In genomic region chr12:4868924-4869323, GRCm38 (mm10) we compare ENCODE assay signal across 20 mouse cellular contexts.
"Had no signal": no experiment of that assay in that cellular context is flagged by ENCODE, and none has a peak within 500 bp of the region (broad histone marks: within the 10 kb centered on the region; RNA-seq: fewer than 3 reads in every experiment).

No protein-coding gene starts in this region.

- ATAC-seq: midbrain, embryonic 16.5 days had no signal

- H3K27me3 ChIP-seq: neural tube, embryonic 15.5 days had no signal

- H3K27ac ChIP-seq: liver, embryonic 14.5 days; midbrain, embryonic 10.5 days; midbrain, embryonic 12.5 days; neural tube, embryonic 13.5 days; neural tube, embryonic 15.5 days had no signal

- DNase-seq: lung, adult 18-20 months; lung, embryonic 14.5 days; lung, postnatal 10 days; lung, postnatal 4 days; midbrain, embryonic 14.5 days; retina, postnatal 1 day; right cerebral cortex, adult 18-20 months; right cerebral cortex, postnatal 25 days; right cerebral cortex, postnatal 4 days; spleen, adult 18-20 months; thymus, adult 18-20 months; thymus, postnatal 14 days; thymus, postnatal 36 days had no signal

- H3K36me3 ChIP-seq: midbrain, embryonic 10.5 days; midbrain, embryonic 12.5 days; neural tube, embryonic 13.5 days; neural tube, embryonic 15.5 days had no signal

- H3K4me2 ChIP-seq: lung, embryonic 14.5 days; midbrain, embryonic 12.5 days; neural tube, embryonic 13.5 days; neural tube, embryonic 15.5 days had no signal

- H3K4me3 ChIP-seq: midbrain, embryonic 10.5 days; midbrain, embryonic 12.5 days; myocyte; neural tube, embryonic 13.5 days; neural tube, embryonic 15.5 days had no signal

- H3K9me3 ChIP-seq: midbrain, embryonic 10.5 days; midbrain, embryonic 12.5 days; neural tube, embryonic 13.5 days; neural tube, embryonic 15.5 days had no signal

- H3K9ac ChIP-seq: liver, embryonic 14.5 days; lung, embryonic 14.5 days; midbrain, embryonic 12.5 days; neural tube, embryonic 13.5 days; neural tube, embryonic 15.5 days had no signal
